Mouse (Mus musculus) ES-Bruce4 (cell line): ENCODE results near the gene Apoa4.

Experiments used
- EP300 ChIP-seq: IDR thresholded peaks from 2 replicates; pipeline ENCODE4 v1.6.1; 2011; ENCODE audit warnings: low read depth, low read length; ENCODE audit not compliant: insufficient read depth
- POLR2A ChIP-seq: IDR thresholded peaks from one replicate; pipeline ENCODE4 v1.8.1; 2011; ENCODE audit warnings: low read length; ENCODE audit not compliant: insufficient read depth

GRCm38 (mm10) chr9:46194809-46195208 lies 45.7 kb upstream of the Apoa4 start:
- no peak for TF ChIP-seq POLR2A
- TF ChIP-seq EP300 = no peak
